8 mouse cellular contexts compared by ENCODE assay signal in genomic region chr13:95719320-95720232, GRCm38 (mm10). TPM values are rescaled to one million over a fixed set of nuclear protein-coding genes. Genes with fewer than 3 reads are reported as not detected.
DNase-seq lines count a peak whose midpoint lies in the region; ATAC-seq and TF ChIP-seq lines count a peak whose summit lies in the region.

No protein-coding gene starts in this region.

- H3K27me3 ChIP-seq in heart, embryonic 14.5 days (ENCODE audit: control insufficient read depth, insufficient read depth, low read length): no peaks in the 10 kb centered on the region
- H3K27me3 ChIP-seq in kidney, postnatal 0 days (ENCODE audit: insufficient read depth, low read length): no peaks in the 10 kb centered on the region
- H3K27me3 ChIP-seq in liver, adult 2 months (ENCODE audit: control insufficient read depth, insufficient read depth, low read length): no peaks in the 10 kb centered on the region
- H3K27me3 ChIP-seq in myocyte (ENCODE audit: control insufficient read depth, insufficient read depth, insufficient read length): no peaks in the 10 kb centered on the region
- no peaks in the 10 kb centered on the region for H3K27me3 ChIP-seq in splenic B cell, adult 2 months (ENCODE audit: control insufficient read depth, insufficient read depth, low read length, poor library complexity, severe bottlenecking)

- no peaks in the 10 kb centered on the region for H3K9me3 ChIP-seq in heart, embryonic 14.5 days (ENCODE audit: control insufficient read depth, low read length)
- no peaks in the 10 kb centered on the region for H3K9me3 ChIP-seq in kidney, postnatal 0 days (replicated peaks; ENCODE audit: low read length)

- no peaks in the 10 kb centered on the region; the same call in 1 of the 2 replicates for H3K79me2 ChIP-seq in liver, adult 2 months (ENCODE audit: control insufficient read depth, insufficient read depth, low read length)
- no peaks in the 10 kb centered on the region for H3K79me2 ChIP-seq in myocyte (ENCODE audit: control insufficient read depth, insufficient read depth)

- DNase-seq in CD8-positive naive resting alpha-beta T cell, adult 2 months (ENCODE audit: low read depth in 2 of 2, low spot score in 2 of 2): peak; percentile 53 to 65
- peak; percentile 68 for DNase-seq in c-Kit-negative CD71-positive TER-119-positive erythroid progenitor cells, embryonic 14.5 days (ENCODE audit: low read depth, low spot score)
- DNase-seq in fibroblast of lung, adult 2 months (ENCODE audit: low read depth): peak; percentile 53
- peak; percentile 91 for DNase-seq in kidney, postnatal 0 days (ENCODE audit: low spot score)
- peak; percentile 22 for DNase-seq in liver, adult 2 months (ENCODE audit: extremely low read depth, low read depth, low spot score)
- peak; percentile 72 for DNase-seq in splenic B cell, adult 2 months (ENCODE audit: low read depth, low spot score)

- peaks cover 4% of the 10 kb centered on the region in 2 experiments for H3K4me1 ChIP-seq in heart, embryonic 14.5 days (ENCODE audit: control insufficient read depth in 2 of 2, insufficient read depth in 2 of 2, low read length in 2 of 2)
- H3K4me1 ChIP-seq in kidney, postnatal 0 days (replicated peaks; ENCODE audit: insufficient read depth, low read length): no peaks in the 10 kb centered on the region
- no peaks in the 10 kb centered on the region for H3K4me1 ChIP-seq in liver, adult 2 months (ENCODE audit: control insufficient read depth, insufficient read depth, low read length)

- H3K36me3 ChIP-seq in heart, embryonic 14.5 days (ENCODE audit: control insufficient read depth, insufficient read depth, low read length): no peaks in the 10 kb centered on the region
- H3K36me3 ChIP-seq in kidney, postnatal 0 days (ENCODE audit: insufficient read depth, low read length): no peaks in the 10 kb centered on the region
- H3K36me3 ChIP-seq in liver, adult 2 months (ENCODE audit: control insufficient read depth, insufficient read depth, low read length): peaks cover 63% of the 10 kb centered on the region
- no peaks in the 10 kb centered on the region for H3K36me3 ChIP-seq in myocyte (ENCODE audit: control insufficient read depth, insufficient read depth)
- H3K36me3 ChIP-seq in splenic B cell, adult 2 months (ENCODE audit: control insufficient read depth, insufficient read depth, low read length, poor library complexity, severe bottlenecking): no peaks in the 10 kb centered on the region

- TF ChIP-seq POLR2A in liver, adult 2 months (IDR thresholded peaks at IDR 0.05; ENCODE audit: extremely low read depth, insufficient read depth, low read length): no peak
- TF ChIP-seq POLR2A in myocyte (IDR thresholded peaks at IDR 0.05; ENCODE audit: insufficient read length, low read depth): no peak

- no peak; the same call in 1 of the 2 replicates for ATAC-seq in heart, embryonic 14.5 days (ENCODE audit: insufficient number of reproducible peaks, insufficient read depth, low FRiP score, low read depth)
- peak; percentile 72; the same call in 1 of the 2 replicates for ATAC-seq in kidney, postnatal 0 days (replicated peaks; ENCODE audit: low FRiP score, low read depth)

- H3K9ac ChIP-seq in heart, embryonic 14.5 days (ENCODE audit: low read length): no peak overlapping the region
- no peak overlapping the region for H3K9ac ChIP-seq in kidney, postnatal 0 days (ENCODE audit: low read depth, low read length)
- H3K9ac ChIP-seq in liver, adult 2 months (ENCODE audit: low read depth, low read length): no peak overlapping the region

- H3K4me3 ChIP-seq in heart, embryonic 14.5 days (ENCODE audit: control insufficient read depth in 1 of 2, insufficient read depth in 1 of 2, low read depth in 1 of 2, low read length in 2 of 2): peak overlapping the region; percentile 32 to 36
- no peak overlapping the region; the same call in 1 of the 2 replicates for H3K4me3 ChIP-seq in kidney, postnatal 0 days (replicated peaks; ENCODE audit: low read depth, low read length)
- H3K4me3 ChIP-seq in liver, adult 2 months (ENCODE audit: insufficient read depth, low read depth, low read length): no peak overlapping the region
- no peak overlapping the region for H3K4me3 ChIP-seq in myocyte

- peak overlapping the region; percentile 67 for H3K4me2 ChIP-seq in heart, embryonic 14.5 days (ENCODE audit: low read length)
- H3K4me2 ChIP-seq in kidney, postnatal 0 days (ENCODE audit: low read length): peak overlapping the region; percentile 36
- peak overlapping the region; percentile 44 for H3K4me2 ChIP-seq in myocyte (ENCODE audit: low read depth)

- WGBS in heart, embryonic 14.5 days: 40% methylated on average over 14 of the region's 14 CpGs
- 56% methylated on average over 14 of the region's 14 CpGs for WGBS in kidney, postnatal 0 days
- WGBS in liver, adult 2 months: 84% methylated on average over 14 of the region's 14 CpGs

- no peak overlapping the region for H3K27ac ChIP-seq in heart, embryonic 14.5 days (replicated peaks in 1 of 2; ENCODE audit: control insufficient read depth in 1 of 2, insufficient read depth in 1 of 2, low read depth in 2 of 2, low read length in 2 of 2)
- H3K27ac ChIP-seq in kidney, postnatal 0 days: no peak overlapping the region
- H3K27ac ChIP-seq in liver, adult 2 months (replicated peaks; ENCODE audit: insufficient read depth, low read depth, low read length): no peak overlapping the region

- no peak overlapping the region for H3ac ChIP-seq in myocyte (ENCODE audit: control insufficient read depth, insufficient read length)

- peak; percentile 90 for TF ChIP-seq CTCF in kidney, postnatal 0 days (IDR thresholded peaks at IDR 0.05; ENCODE audit: low read depth)
- TF ChIP-seq CTCF in liver, adult 2 months (IDR thresholded peaks at IDR 0.05; ENCODE audit: low read depth, low read length): no peak

TF ChIP-seq in myocyte, 11 proteins besides CTCF, POLR2A, EP300 and RAD21:
- no peak for TF ChIP-seq TCF12 (IDR thresholded peaks at IDR 0.05; ENCODE audit: insufficient read depth, poor library complexity, severe bottlenecking)
- TF ChIP-seq E2F4 (IDR thresholded peaks at IDR 0.05; ENCODE audit: insufficient read depth): no peak
- TF ChIP-seq USF1 (IDR thresholded peaks at IDR 0.05; ENCODE audit: low read depth): no peak
- TF ChIP-seq MYOD1 (IDR thresholded peaks at IDR 0.05; ENCODE audit: control insufficient read depth in 1 of 3, insufficient read length in 2 of 3, low read depth in 2 of 3): no peak
- no peak for TF ChIP-seq POLR2AphosphoS2 (IDR thresholded peaks at IDR 0.05; ENCODE audit: insufficient read length, low read depth)
- TF ChIP-seq TCF3 (IDR thresholded peaks at IDR 0.05; ENCODE audit: insufficient read length, low read depth): no peak
- no peak for TF ChIP-seq MAX (IDR thresholded peaks at IDR 0.05; ENCODE audit: low read depth)
- no peak for TF ChIP-seq MYOG (IDR thresholded peaks at IDR 0.05; ENCODE audit: control insufficient read depth in 1 of 3, insufficient read depth in 1 of 3, insufficient read length in 2 of 3, low read depth in 2 of 3)
- no peak for TF ChIP-seq CEBPB (IDR thresholded peaks at IDR 0.05; ENCODE audit: insufficient read depth, poor library complexity, severe bottlenecking)
- TF ChIP-seq REST (IDR thresholded peaks at IDR 0.05; ENCODE audit: insufficient read depth, insufficient read length): no peak
- TF ChIP-seq SRF (IDR thresholded peaks at IDR 0.05; ENCODE audit: control insufficient read depth, insufficient read length, low read depth): no peak
TF ChIP-seq in myocyte: peak in this region for 0.

RNA-seq across cellular contexts. Expression of gene F2rl2, which starts 22.9 kb away (rescaled TPM):
- 0.35 and 0.54 TPM in 2 replicates for polyA plus RNA-seq in heart, embryonic 14.5 days (2014; fragmentation: Nextera tagmentation; extraction: Ambion mirVana)
- polyA plus RNA-seq in kidney, postnatal 0 days (2015; fragmentation: Nextera tagmentation; extraction: Ambion mirVana): 0.09 and 0.11 TPM in 2 replicates
- total RNA-seq in liver, adult 2 months (2014; rRNA removed): 0.07 TPM in 1 of 2 replicates, not detected in the other
- polyA plus RNA-seq in liver, adult 2 months (2012; rRNA removed): 0.06 and 0.15 TPM in 2 replicates
- 1.1 TPM for polyA plus RNA-seq in myocyte (2012; fragmentation: generic; extraction: Trizol)

Comparison
In these comparisons a context has a peak if more than half of its experiments do, and no peak if none do; other contexts are left out.
1. DNase-seq: peak in every context shown above with its lines; median percentile 91 in kidney, postnatal 0 days; 72 in splenic B cell, adult 2 months; 68 in c-Kit-negative CD71-positive TER-119-positive erythroid progenitor cells, embryonic 14.5 days; 59 in CD8-positive naive resting alpha-beta T cell, adult 2 months; 53 in fibroblast of lung, adult 2 months; 22 in liver, adult 2 months.
2. H3K4me3 ChIP-seq: peak in heart, embryonic 14.5 days (2 of 2); none in kidney, postnatal 0 days (single experiment), liver, adult 2 months (single experiment) and myocyte (single experiment).
3. Peak in every context shown above with its lines, with median percentiles within 50 percentile points of each other: H3K4me2 ChIP-seq.